Mouse (Mus musculus) layer of hippocampus, adult 18-20 months (tissue): ENCODE results near the gene Tmem132a. TPM values are rescaled to one million over a fixed set of nuclear protein-coding genes. Genes with fewer than 3 reads are reported as not detected.

Source experiments
- total RNA-seq, 2 experiments: library from RNA; stranded (reverse); gene quantifications; 2 replicates each; pipeline ENCODE4 v1.2.3; 2021

Tmem132a gene
- total RNA-seq, 2 experiments from 2014 or later, result 148 to 178 TPM

Other genes with a start within 250 kb of the Tmem132a start
- gene Vwce, start 235.7 kb downstream of the Tmem132a start, total RNA-seq, result under 1 TPM; 0.35 to 0.56 TPM
- gene Pga5, start 191.9 kb downstream of the Tmem132a start, total RNA-seq, result not detected
- 10 to 100 TPM; 19.3 to 23.1 TPM for gene Vps37c, start 181.2 kb downstream of the Tmem132a start, total RNA-seq
- gene Cd5, start 130.9 kb downstream of the Tmem132a start, total RNA-seq, result not detected
- gene Cd6, start 39.9 kb downstream of the Tmem132a start, total RNA-seq, result under 1 TPM in 1 of 2 experiments, not detected in 1; 0.57 TPM
- 1 to 10 TPM in 1 of 2 experiments, under 1 TPM in 1; 0.89 to 1.4 TPM for gene Slc15a3, start 30.2 kb downstream of the Tmem132a start, total RNA-seq
- gene Tmem109, start 12.1 kb upstream of the Tmem132a start, total RNA-seq, result 10 to 100 TPM; 46.9 to 51.0 TPM
- 100 to 1,000 TPM; 197 to 217 TPM for gene Prpf19, start 25.3 kb upstream of the Tmem132a start, total RNA-seq
- not detected for gene Zp1, start 50.7 kb upstream of the Tmem132a start, total RNA-seq
- gene Ptgdr2, start 67.2 kb upstream of the Tmem132a start, total RNA-seq, result under 1 TPM; 0.12 to 0.23 TPM
- 1 to 10 TPM; 8.2 to 8.5 TPM for gene Ccdc86, start 79.3 kb upstream of the Tmem132a start, total RNA-seq
- gene Ms4a10, start 104.7 kb upstream of the Tmem132a start, total RNA-seq, result not detected
- gene Ms4a15, start 123.3 kb upstream of the Tmem132a start, total RNA-seq, result not detected
- gene Ms4a18, start 148.1 kb upstream of the Tmem132a start, total RNA-seq, result not detected
- gene Ms4a8a, start 211.2 kb upstream of the Tmem132a start, total RNA-seq, result under 1 TPM in 1 of 2 experiments, not detected in 1; 0.30 TPM